Mouse (Mus musculus) MEL (cell line): ENCODE measurements at regions not wholly inside any gene's neighbourhood (a gene's known extent, or its start where the extent isn't known, plus 50 kb on each side); places are given as distances from the start of the nearest gene placed in this dataset.

Experiments used
- DNase-seq: peaks from one replicate; pipeline ENCODE4 v3.0.0; 2011; ENCODE audit warnings: low read depth, low spot score
- H3K27ac ChIP-seq: 2 replicates; pipeline ENCODE4 v1.5.1; 2012; ENCODE audit warnings: low read depth, mild to moderate bottlenecking, control low read depth, low read length, moderate library complexity; ENCODE audit not compliant: control insufficient read depth
- H3K27me3 ChIP-seq, 2 experiments: fragments of 150-350 bp in 1 of 2; sonication (generic) in 1 of 2; 2 replicates each; pipeline ENCODE4 v1.6.1; 2012; ENCODE audit warnings: low read length in 2 of 2, mild to moderate bottlenecking in 2 of 2, improper control_type of control experiment in 1 of 2, moderate library complexity in 1 of 2; ENCODE audit not compliant: insufficient read depth in 2 of 2, control insufficient read depth in 1 of 2
- H3K36me3 ChIP-seq, 2 experiments: 2 replicates each; pipeline ENCODE4 v1.6.1; 2012 to 2014; ENCODE audit warnings: low read length in 2 of 2, improper control_type of control experiment in 1 of 2, inconsistent platforms in 1 of 2, mild to moderate bottlenecking in 1 of 2; ENCODE audit not compliant: insufficient read depth in 2 of 2, control insufficient read depth in 1 of 2
- H3K4me1 ChIP-seq, 2 experiments: fragments of 150-350 bp in 1 of 2; sonication (generic) in 1 of 2; 2 replicates each; pipeline ENCODE4 v1.6.1; 2012; ENCODE audit warnings: low read length in 2 of 2, improper control_type of control experiment in 1 of 2, mild to moderate bottlenecking in 1 of 2; ENCODE audit not compliant: insufficient read depth in 2 of 2, control insufficient read depth in 1 of 2
- H3K4me3 ChIP-seq, 2 experiments: fragments of 150-350 bp in 1 of 2; sonication (generic) in 1 of 2; 2 replicates each; pipeline ENCODE4 v1.5.1; 2012; ENCODE audit warnings: low read depth in 2 of 2, low read length in 2 of 2, mild to moderate bottlenecking in 2 of 2, moderate library complexity in 2 of 2, control low read depth in 1 of 2, improper control_type of control experiment in 1 of 2; ENCODE audit not compliant: control insufficient read depth in 1 of 2, insufficient read depth in 1 of 2
- H3K79me2 ChIP-seq: 2 replicates; pipeline ENCODE4 v1.6.1; 2012; ENCODE audit warnings: mild to moderate bottlenecking, low read length, moderate library complexity; ENCODE audit not compliant: control insufficient read depth, poor library complexity, insufficient read depth
- H3K9ac ChIP-seq: 2 replicates; pipeline ENCODE4 v1.6.1; 2012; ENCODE audit warnings: low read depth, mild to moderate bottlenecking, control low read depth, low read length, moderate library complexity; ENCODE audit not compliant: control insufficient read depth, poor library complexity, severe bottlenecking
- H3K9me3 ChIP-seq: fragments of 150-350 bp; sonication (generic); replicated peaks from 2 replicates; pipeline ENCODE4 v1.6.1; 2012; ENCODE audit warnings: mild to moderate bottlenecking, low read length, improper control_type of control experiment, moderate library complexity; ENCODE audit not compliant: insufficient read depth
- CHD1 ChIP-seq: IDR thresholded peaks from 2 replicates; pipeline ENCODE4 v1.6.1; 2012; ENCODE audit warnings: low read depth, mild to moderate bottlenecking, inconsistent platforms, low read length, improper control_type of control experiment
- CHD2 ChIP-seq: IDR thresholded peaks from 2 replicates; pipeline ENCODE4 v1.6.1; 2011; ENCODE audit warnings: low read length, improper control_type of control experiment
- E2F4 ChIP-seq: IDR thresholded peaks from 2 replicates; pipeline ENCODE4 v1.6.1; 2011; ENCODE audit warnings: low read depth, low read length, improper control_type of control experiment, borderline replicate concordance
- EP300 ChIP-seq, 2 experiments: IDR thresholded peaks; 2 replicates each; pipeline ENCODE4 v1.6.1; 2011; ENCODE audit warnings: improper control_type of control experiment in 2 of 2, low read length in 2 of 2, low read depth in 1 of 2, mild to moderate bottlenecking in 1 of 2
- ETS1 ChIP-seq: IDR thresholded peaks from 2 replicates; pipeline ENCODE4 v1.6.1; 2012; ENCODE audit warnings: low read depth, mild to moderate bottlenecking, inconsistent platforms, low read length, improper control_type of control experiment, moderate library complexity
- GABPA ChIP-seq: IDR thresholded peaks from 2 replicates; pipeline ENCODE4 v1.6.1; 2012; ENCODE audit warnings: low read depth, mild to moderate bottlenecking, inconsistent platforms, low read length, improper control_type of control experiment, moderate library complexity
- GATA1 ChIP-seq: IDR thresholded peaks from 2 replicates; pipeline ENCODE4 v1.6.1; 2011; ENCODE audit warnings: low read depth, low read length, improper control_type of control experiment
- JUND ChIP-seq: IDR thresholded peaks from 2 replicates; pipeline ENCODE4 v1.6.1; 2011; ENCODE audit warnings: low read depth, mild to moderate bottlenecking, improper control_type of control experiment, low read length
- MAX ChIP-seq: IDR thresholded peaks from 2 replicates; pipeline ENCODE4 v1.6.1; 2011; ENCODE audit warnings: low read length, improper control_type of control experiment
- MAZ ChIP-seq: IDR thresholded peaks from 2 replicates; pipeline ENCODE4 v1.6.1; 2012; ENCODE audit warnings: low read depth, mild to moderate bottlenecking, inconsistent platforms, low read length, improper control_type of control experiment
- MEF2A ChIP-seq: IDR thresholded peaks from 2 replicates; pipeline ENCODE4 v1.6.1; 2014; ENCODE audit warnings: low read depth, mild to moderate bottlenecking, inconsistent platforms, low read length, improper control_type of control experiment; ENCODE audit not compliant: poor library complexity, insufficient replicate concordance, severe bottlenecking; ENCODE audit errors: extremely low read depth
- MXI1 ChIP-seq: IDR thresholded peaks from 2 replicates; pipeline ENCODE4 v1.6.1; 2011; ENCODE audit warnings: mild to moderate bottlenecking, low read depth, low read length, improper control_type of control experiment
- MYC ChIP-seq: IDR thresholded peaks from 2 replicates; pipeline ENCODE4 v1.6.1; 2011; ENCODE audit warnings: low read depth, mild to moderate bottlenecking, low read length, improper control_type of control experiment, moderate library complexity
- NELFE ChIP-seq: IDR thresholded peaks from 2 replicates; pipeline ENCODE4 v1.6.1; 2011; ENCODE audit warnings: low read depth, low read length, improper control_type of control experiment
- NRF1 ChIP-seq: IDR thresholded peaks from 2 replicates; pipeline ENCODE4 v1.6.1; 2014; ENCODE audit warnings: low read depth, mild to moderate bottlenecking, inconsistent platforms, low read length, improper control_type of control experiment, moderate library complexity; ENCODE audit not compliant: poor library complexity, insufficient read depth, severe bottlenecking
- POLR2AphosphoS5 ChIP-seq: IDR thresholded peaks from 2 replicates; pipeline ENCODE4 v1.6.1; 2012; ENCODE audit warnings: low read depth, borderline replicate concordance, mild to moderate bottlenecking, inconsistent platforms, low read length, moderate library complexity, mixed read lengths
- RAD21 ChIP-seq: IDR thresholded peaks from 2 replicates; pipeline ENCODE4 v1.6.1; 2011; ENCODE audit warnings: mild to moderate bottlenecking, low read depth, low read length, improper control_type of control experiment
- SIN3A ChIP-seq: IDR thresholded peaks from 2 replicates; pipeline ENCODE4 v1.6.1; 2012; ENCODE audit warnings: low read length, improper control_type of control experiment, inconsistent platforms
- TCF12 ChIP-seq: IDR thresholded peaks from 2 replicates; pipeline ENCODE4 v1.6.1; 2014; ENCODE audit warnings: low read depth, mild to moderate bottlenecking, inconsistent platforms, low read length, improper control_type of control experiment, moderate library complexity
- UBTF ChIP-seq: IDR thresholded peaks from 2 replicates; pipeline ENCODE4 v1.6.1; 2012; ENCODE audit warnings: low read depth, mild to moderate bottlenecking, inconsistent platforms, low read length, improper control_type of control experiment, moderate library complexity, borderline replicate concordance; ENCODE audit not compliant: insufficient read depth
- USF1 ChIP-seq: IDR thresholded peaks from 2 replicates; pipeline ENCODE4 v1.6.1; 2014; ENCODE audit warnings: low read depth, mild to moderate bottlenecking, inconsistent platforms, low read length, improper control_type of control experiment, moderate library complexity
- ZKSCAN1 ChIP-seq: IDR thresholded peaks from 2 replicates; pipeline ENCODE4 v1.6.1; 2012; ENCODE audit warnings: low read depth, mild to moderate bottlenecking, inconsistent platforms, low read length, improper control_type of control experiment, moderate library complexity
- ZMIZ1 ChIP-seq: IDR thresholded peaks from 2 replicates; pipeline ENCODE4 v1.6.1; 2012; ENCODE audit warnings: low read depth, mild to moderate bottlenecking, inconsistent platforms, low read length, improper control_type of control experiment, moderate library complexity

DNA sequence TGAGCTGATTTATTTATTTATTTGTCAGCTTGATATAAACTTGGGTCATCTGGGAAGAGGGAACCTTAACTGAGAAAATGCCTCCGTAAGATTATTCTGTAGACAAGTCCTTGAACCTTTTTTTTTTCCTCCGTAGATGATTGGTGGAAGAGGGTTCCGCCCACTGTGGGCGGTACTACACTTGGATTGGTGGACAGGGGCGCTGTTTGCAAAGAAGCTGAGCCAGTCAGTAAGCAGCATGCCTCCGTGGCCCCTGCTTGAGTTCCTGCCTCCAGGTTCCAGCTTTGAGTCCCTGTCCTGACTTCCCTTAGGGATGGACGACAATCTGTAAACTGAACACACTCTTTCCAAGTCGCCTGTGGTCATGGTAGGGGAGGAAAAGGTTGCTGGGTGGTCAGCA lies 259.4 kb upstream of the Sulf2 start:
- TF ChIP-seq GATA1 (no peak), CHD2 (no peak), ZMIZ1 (no peak), E2F4 (no peak), UBTF (no peak), TCF12 (no peak), ETS1 (no peak), EP300 (IDR thresholded peaks at IDR 0.05; ENCODE audit: low read depth in 1 of 2, low read length in 2 of 2) (no peak), MAX (no peak), SIN3A (no peak), MEF2A (no peak), MXI1 (no peak), ZKSCAN1 (no peak), POLR2AphosphoS5 (no peak), MAZ (no peak), NRF1 (no peak), NELFE (no peak), JUND (no peak), USF1 (no peak)
- Histone ChIP-seq H3K79me2 (no peaks in the 10 kb centered on the region), H3K36me3 (no peaks in the 10 kb centered on the region), H3K27me3 (no peaks in the 10 kb centered on the region), H3K27ac (no peak overlapping the region), H3K9me3 (no peaks in the 10 kb centered on the region; the same call in 1 of the 2 replicates), H3K4me3 (no peak overlapping the region), H3K9ac (no peak overlapping the region), H3K4me1 (no peaks in the 10 kb centered on the region)
- DNase-seq: no peak

DNA sequence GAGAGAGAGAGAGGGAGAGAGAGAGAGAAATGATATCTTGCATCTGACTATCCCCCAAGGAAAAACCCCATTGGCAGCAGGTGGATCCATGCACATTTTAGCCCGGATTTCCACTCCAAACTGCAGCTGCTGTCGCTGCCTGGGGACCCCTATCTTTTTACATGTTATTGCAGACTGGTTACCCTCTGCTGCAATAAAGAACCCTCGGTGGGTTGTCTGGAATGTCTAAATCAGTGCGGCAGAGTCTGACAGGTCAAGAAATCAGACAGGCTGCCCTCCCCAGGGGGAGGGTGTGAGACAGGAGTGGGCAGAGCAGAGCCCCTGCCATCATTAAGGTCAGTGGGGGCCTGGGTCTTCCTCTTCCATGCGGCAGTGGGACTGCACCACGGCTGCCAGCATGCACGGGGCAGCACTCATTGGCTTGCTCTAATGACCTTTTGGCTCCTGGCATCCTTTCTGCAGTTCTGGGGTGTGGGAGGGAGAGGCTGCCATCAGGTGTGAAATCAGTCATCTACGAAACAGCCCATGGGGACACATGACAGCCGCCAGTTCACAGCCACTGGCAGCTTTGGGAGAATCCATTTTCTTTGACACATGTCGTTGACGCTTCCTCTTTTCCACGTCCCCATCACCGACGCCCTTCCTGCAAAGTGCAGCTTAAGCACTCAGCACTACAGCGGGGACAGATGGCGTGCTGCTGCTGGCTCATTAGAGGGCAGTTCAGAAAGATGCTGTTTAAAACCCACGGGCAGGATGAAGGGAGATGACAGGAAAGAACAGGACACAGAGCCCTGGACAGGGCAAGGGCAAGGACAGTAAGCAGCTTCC lies 256.8 kb upstream of the Sulf2 start:
- no peak for DNase-seq
- H3K79me2 ChIP-seq: no peaks in the 10 kb centered on the region
- H3K4me1 ChIP-seq: no peaks in the 10 kb centered on the region
- H3K4me3 ChIP-seq: no peak overlapping the region
- TF ChIP-seq E2F4 (no peak), RAD21 (no peak), CHD1 (no peak), GABPA (no peak), ZKSCAN1 (no peak), TCF12 (no peak), GATA1 (no peak), MYC (no peak), MAX (no peak), ZMIZ1 (no peak), ETS1 (no peak)
- H3K9ac ChIP-seq: no peak overlapping the region
- no peaks in the 10 kb centered on the region for H3K27me3 ChIP-seq
- no peaks in the 10 kb centered on the region; the same call in 1 of the 2 replicates for H3K9me3 ChIP-seq
- no peaks in the 10 kb centered on the region for H3K36me3 ChIP-seq
- H3K27ac ChIP-seq: no peak overlapping the region
